Mouse (Mus musculus) heart, adult 8-10 months (tissue): Measurements from ENCODE around the gene Gm6526. TPM values are rescaled to one million over a fixed set of nuclear protein-coding genes. Genes with fewer than 3 reads are reported as not detected.
"Not testable (repeated sequence)": the region's sequence is repeated elsewhere in the genome, so short reads cannot be mapped to it uniquely, and the experiment has no call there.

ENCODE experiments used
- DNase-seq: peaks from one replicate; pipeline ENCODE4 v3.0.0; 2022; ENCODE audit warnings: low spot score
- total RNA-seq, 4 experiments: library from RNA; stranded (reverse); gene quantifications; 2 replicates each; pipeline ENCODE4 v1.2.4; 2022

Gm6526 gene
- not detected for total RNA-seq

- not testable (repeated sequence) for DNase-seq
Measured at GRCm38 (mm10) chr14:43747566-43747965, at the start of gene Gm6526. TSS of gene Gm6526 (plus strand) at chr14:43747866.

DNA sequence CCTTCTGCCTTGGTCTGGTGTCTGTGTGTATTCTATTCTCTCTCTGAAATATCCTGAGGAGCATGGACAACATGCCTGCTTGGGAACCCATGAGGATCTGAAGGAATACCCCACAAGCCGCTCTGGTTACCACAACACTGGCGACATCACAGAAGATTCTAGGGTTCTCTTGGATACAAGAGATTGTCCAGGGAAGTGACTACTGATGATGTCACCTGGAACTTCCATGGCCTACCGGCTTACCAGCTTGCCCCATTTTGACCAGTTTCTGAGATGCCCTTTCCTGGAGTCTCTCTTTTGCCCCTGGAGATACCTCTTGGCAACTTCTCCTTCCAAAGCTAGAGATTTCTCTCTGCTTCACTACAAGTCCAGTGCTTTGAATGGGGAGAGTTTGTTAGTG is 20.3 kb upstream of the Gm6526 start, which contains the start of gene Gm16506:
Gene Gm16506 (minus strand): TSS at position 101 of the 400 bp plus-strand sequence.
- DNase-seq: not testable (repeated sequence)

- DNase-seq: not testable (repeated sequence)
Measured at GRCm38 (mm10) chr14:43784645-43785044, 37.0 kb downstream of the Gm6526 start, which contains the start of gene Gm8180. TSS of gene Gm8180 (minus strand) at chr14:43784745.

- not testable (repeated sequence) for DNase-seq
Measured at GRCm38 (mm10) chr14:43793811-43794210, 46.1 kb downstream of the Gm6526 start.

DNA sequence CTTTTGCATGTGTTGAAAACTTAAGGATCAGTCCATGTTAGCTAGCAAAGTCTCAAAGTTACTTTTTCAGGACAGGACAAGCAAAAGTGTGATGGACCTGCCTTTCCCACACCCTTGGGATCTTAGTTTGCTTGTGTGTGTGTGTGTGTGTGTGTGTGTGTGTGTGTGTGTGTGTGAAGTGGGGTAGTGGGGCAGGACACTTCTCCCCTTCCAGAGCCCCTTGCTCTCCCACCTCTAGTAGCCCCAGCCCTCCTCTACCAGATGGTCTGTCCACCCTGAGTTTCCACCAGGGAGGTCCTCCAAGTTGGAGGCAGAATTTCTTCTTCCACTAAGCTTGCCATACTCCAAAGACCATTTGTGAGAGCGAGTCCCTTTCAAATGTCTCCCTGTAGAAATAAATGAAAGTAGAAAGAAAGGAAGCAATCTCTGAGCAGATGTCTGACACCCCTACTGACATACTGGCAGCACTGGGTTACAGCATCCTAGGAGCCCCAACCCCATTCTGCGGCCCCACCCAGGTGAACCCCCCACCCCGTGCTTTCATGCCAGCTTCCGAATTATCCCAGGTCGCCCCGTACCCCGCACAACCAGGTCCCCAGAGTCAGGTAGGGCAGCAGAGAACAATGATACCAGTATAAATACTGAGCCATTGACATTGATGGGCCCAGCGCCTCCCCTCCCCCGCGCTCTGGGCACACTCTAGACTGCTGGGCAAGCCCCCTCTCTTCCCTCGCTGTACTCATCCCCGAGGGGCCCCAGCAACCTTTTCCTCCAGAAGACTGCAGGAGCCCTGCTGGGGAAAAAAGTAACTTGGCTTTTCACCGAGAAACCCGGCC is 48.6 kb downstream of the Gm6526 start:
- DNase-seq: no peak

GRCm38 (mm10) chr14:43796905-43797470 is 49.3 kb downstream of the Gm6526 start:
- not testable (repeated sequence) for DNase-seq

DNA sequence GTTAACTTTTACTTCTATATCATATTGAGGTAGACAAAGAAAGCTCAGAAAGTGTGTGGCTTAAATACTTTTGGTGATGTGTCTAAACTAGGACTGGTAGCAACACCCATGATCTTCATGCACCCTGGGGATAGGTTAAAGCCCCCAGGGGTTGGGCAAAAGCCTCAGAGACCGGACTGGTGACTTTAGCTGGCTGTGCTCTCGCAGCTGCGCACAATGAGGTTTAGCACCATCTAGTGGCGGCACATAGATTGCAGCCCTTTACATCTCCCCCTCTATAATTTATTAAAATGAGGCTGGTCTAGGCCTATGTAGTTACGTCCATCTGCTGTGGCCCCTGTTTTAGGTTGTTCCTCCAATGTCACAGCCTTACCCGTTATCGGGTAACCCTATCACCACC is 56.8 kb downstream of the Gm6526 start:
- not testable (repeated sequence) for DNase-seq

Other genes with a start within 250 kb of the Gm6526 start
- not detected for gene Gm5799, start 204.3 kb upstream of the Gm6526 start, total RNA-seq
- not detected for gene Gm17654, start 168.7 kb upstream of the Gm6526 start, total RNA-seq
- not detected for gene Gm10375, start 139.9 kb upstream of the Gm6526 start, total RNA-seq
- gene Gm8165, start 70.7 kb upstream of the Gm6526 start, total RNA-seq: not detected
- under 1 TPM in 2 of 4 experiments, not detected in 2; 0.63 to 0.71 TPM for gene Gm7324, start 50.0 kb upstream of the Gm6526 start, total RNA-seq
- gene Gm16506, start 20.4 kb upstream of the Gm6526 start, total RNA-seq: not detected
- gene Gm8180, start 36.9 kb downstream of the Gm6526 start, total RNA-seq: not detected
- gene Ear1, start 127.7 kb downstream of the Gm6526 start, total RNA-seq: under 1 TPM in 1 of 4 experiments, not detected in 3; 0.55 TPM
- gene Ear10, start 175.7 kb downstream of the Gm6526 start, total RNA-seq: not detected
- 1 to 10 TPM; 2.6 to 5.3 (median 4.2) TPM for gene Gm8113, start 177.5 kb downstream of the Gm6526 start, total RNA-seq
- gene Ang5, start 209.2 kb downstream of the Gm6526 start, total RNA-seq: not detected